Mouse (Mus musculus) cortical plate, adult 2 months (tissue): ENCODE results near the gene Sez6. TPM values are rescaled to one million over a fixed set of nuclear protein-coding genes. Genes with fewer than 3 reads are reported as not detected.

ENCODE experiments used
- H3K27ac ChIP-seq: fragments of 200-500 bp; 2 replicates; pipeline ENCODE4 v1.5.1; 2012; ENCODE audit warnings: low read length, control low read depth, inconsistent platforms; ENCODE audit not compliant: insufficient read depth
- H3K4me1 ChIP-seq: fragments of 200-500 bp; 2 replicates; pipeline ENCODE4 v1.6.1; 2011; ENCODE audit warnings: low read length; ENCODE audit not compliant: control insufficient read depth, insufficient read depth
- H3K4me3 ChIP-seq: fragments of 200-500 bp; 2 replicates; pipeline ENCODE4 v1.5.1; 2011; ENCODE audit warnings: mild to moderate bottlenecking, low read length, control low read depth; ENCODE audit not compliant: insufficient read depth
- CTCF ChIP-seq: fragments of 200-500 bp; IDR thresholded peaks from 2 replicates; pipeline ENCODE4 v1.5.1; 2011; ENCODE audit warnings: mild to moderate bottlenecking, control low read depth, low read length; ENCODE audit not compliant: insufficient read depth; ENCODE audit errors: extremely low read depth
- POLR2A ChIP-seq: fragments of 200-500 bp; IDR thresholded peaks from 2 replicates; pipeline ENCODE4 v1.6.1; 2011; ENCODE audit warnings: mild to moderate bottlenecking, low read length, control low read depth; ENCODE audit not compliant: insufficient read depth; ENCODE audit errors: extremely low read depth
- polyA plus RNA-seq: library from polyadenylated mRNA; depleted of rRNA; stranded (reverse); fragments of >200 nt; gene quantifications from 2 replicates; pipeline ENCODE4 v1.2.3, GENCODE M21; 2012

Gene Sez6
- polyA plus RNA-seq, 1 experiment: 109 TPM

- H3K4me1 ChIP-seq: peaks cover 5% of the 10 kb centered on the region
Observed at GRCm38 (mm10) chr11:77903761-77904160, 26.8 kb upstream of the Sez6 start.

DNA sequence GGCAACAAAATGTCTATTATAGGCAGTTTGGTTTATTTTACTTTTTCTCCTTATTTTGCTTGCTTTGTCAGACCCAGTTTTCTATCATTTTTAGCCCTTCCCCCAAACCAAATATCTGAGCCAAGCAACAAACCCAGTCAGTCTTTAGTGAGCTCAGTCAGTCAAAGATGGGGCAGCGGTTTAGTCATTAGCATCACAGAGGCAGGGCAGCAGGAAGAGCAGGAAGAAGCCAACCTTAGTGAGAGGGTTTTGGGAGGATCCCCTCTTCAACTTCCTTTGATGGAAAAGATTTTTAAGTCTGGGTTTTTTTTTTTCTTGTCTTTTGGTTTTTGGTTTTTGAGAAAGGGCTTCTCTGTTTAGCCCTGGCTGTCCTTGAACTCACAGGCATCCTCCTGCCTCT is 25.9 kb upstream of the Sez6 start:
- peaks cover 5% of the 10 kb centered on the region for H3K4me1 ChIP-seq
- no peak for TF ChIP-seq CTCF
- no peak for TF ChIP-seq POLR2A
- no peak overlapping the region for H3K4me3 ChIP-seq
- H3K27ac ChIP-seq: no peak overlapping the region

More at GRCm38 (mm10) chr11:77903761-77904160, 26.8 kb upstream of the Sez6 start:
- no peak overlapping the region for H3K27ac ChIP-seq
- TF ChIP-seq POLR2A: no peak
- TF ChIP-seq CTCF: no peak
- H3K4me3 ChIP-seq: no peak overlapping the region

DNA sequence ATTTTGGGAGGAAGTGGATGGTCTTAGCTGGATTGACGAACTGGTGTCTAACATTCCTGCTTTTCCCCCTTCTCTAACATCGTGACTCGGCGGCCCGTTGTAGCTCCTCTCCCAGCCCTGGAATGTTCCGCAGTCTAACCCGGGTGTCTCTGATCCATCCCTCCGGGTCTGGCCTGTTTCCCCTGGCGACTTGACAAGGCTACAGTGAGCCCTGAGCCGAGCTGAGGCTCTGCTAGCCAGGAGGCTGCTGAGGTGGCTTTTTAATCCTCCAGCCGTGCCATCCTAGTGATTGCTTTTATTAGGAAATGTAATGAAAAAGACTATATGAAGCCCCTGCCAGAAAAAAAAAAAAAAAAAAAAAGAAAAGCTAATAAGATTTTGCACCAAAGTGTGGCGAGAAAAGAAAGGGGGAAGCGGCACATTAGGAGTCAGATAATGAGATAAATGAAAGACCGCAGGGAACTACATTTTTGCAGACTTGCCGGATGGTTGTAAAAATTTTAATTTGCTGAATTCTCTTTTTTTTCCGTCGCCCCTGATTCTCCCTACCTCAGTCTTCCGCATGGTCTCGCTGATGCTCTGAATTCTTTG is 24.4 kb upstream of the Sez6 start:
- H3K4me1 ChIP-seq: peaks cover 5% of the 10 kb centered on the region
- H3K4me3 ChIP-seq: no peak overlapping the region
- no peak for TF ChIP-seq CTCF
- H3K27ac ChIP-seq: no peak overlapping the region

DNA sequence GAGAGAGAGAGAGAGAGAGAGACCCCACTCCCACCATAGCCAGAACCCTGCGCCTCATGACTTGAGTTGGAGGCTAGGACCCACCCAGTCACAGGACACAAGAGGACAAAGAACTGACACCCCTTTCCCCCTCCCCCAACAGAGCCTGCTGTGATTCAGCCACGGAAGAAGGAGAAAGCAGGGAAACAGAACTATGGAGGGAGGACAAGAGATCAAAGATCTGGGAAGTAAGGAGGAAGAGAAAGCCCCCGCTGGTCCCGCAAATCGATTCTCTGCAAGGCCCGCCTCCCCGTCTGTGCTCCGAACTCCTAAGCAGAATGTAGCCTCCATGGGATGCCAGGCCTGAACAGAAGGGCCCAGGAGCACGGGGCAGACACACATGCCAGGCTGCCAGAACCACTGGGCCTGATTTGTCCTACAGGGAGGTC is 23.8 kb upstream of the Sez6 start:
- Histone ChIP-seq H3K4me3 (no peak overlapping the region), H3K27ac (no peak overlapping the region), H3K4me1 (peaks cover 3% of the 10 kb centered on the region; the same call in 1 of the 2 replicates)
- TF ChIP-seq POLR2A (no peak), CTCF (no peak)

GRCm38 (mm10) chr11:77908468-77908867 is 22.1 kb upstream of the Sez6 start:
- no peak overlapping the region for H3K4me3 ChIP-seq
- TF ChIP-seq POLR2A (no peak), CTCF (no peak)
- H3K4me1 ChIP-seq: no peaks in the 10 kb centered on the region
- no peak overlapping the region for H3K27ac ChIP-seq

DNA sequence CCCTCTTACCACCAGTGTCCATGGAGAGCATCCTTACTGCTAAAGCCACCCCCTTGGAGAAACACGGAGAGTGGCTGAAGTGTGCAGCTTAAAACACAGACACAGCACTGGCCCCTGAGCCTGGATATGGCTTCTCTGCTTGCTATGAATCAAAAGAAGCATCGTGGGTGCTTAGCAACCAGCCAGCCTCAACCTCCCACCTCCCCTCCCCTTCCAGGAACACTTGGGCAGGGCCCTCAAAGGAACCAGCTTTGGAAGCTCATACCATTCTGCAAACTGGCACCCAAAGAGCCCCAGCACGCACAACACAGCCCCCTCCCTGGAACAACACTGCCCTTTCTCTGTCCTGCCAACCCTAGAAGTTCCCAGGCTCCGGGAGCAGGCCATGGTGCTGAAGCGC is 21.2 kb upstream of the Sez6 start:
- Histone ChIP-seq H3K4me3 (no peak overlapping the region), H3K4me1 (no peaks in the 10 kb centered on the region), H3K27ac (no peak overlapping the region)
- TF ChIP-seq CTCF (no peak), POLR2A (no peak)

DNA sequence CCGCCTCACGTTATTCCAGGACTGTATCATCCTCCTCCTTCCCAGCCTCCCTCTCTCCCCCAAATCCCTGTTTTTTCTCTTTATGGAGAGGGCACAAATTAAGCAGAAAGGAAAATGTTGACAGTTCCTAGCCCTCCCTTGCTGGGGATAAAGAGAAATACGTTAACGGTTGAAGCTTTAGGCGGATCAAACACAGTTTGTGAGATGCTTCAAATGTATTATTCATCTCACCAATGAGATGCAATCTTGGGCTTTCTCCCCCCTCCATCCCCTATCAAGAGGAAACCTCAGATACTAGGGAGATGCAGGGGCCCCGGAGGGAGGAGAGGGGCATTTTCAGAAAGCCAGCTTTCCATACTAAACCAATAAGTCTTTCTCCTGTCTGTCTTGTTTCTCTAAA is 20.8 kb upstream of the Sez6 start:
- H3K4me1 ChIP-seq: no peaks in the 10 kb centered on the region
- H3K27ac ChIP-seq: no peak overlapping the region
- H3K4me3 ChIP-seq: no peak overlapping the region
- no peak for TF ChIP-seq CTCF
- no peak for TF ChIP-seq POLR2A

DNA sequence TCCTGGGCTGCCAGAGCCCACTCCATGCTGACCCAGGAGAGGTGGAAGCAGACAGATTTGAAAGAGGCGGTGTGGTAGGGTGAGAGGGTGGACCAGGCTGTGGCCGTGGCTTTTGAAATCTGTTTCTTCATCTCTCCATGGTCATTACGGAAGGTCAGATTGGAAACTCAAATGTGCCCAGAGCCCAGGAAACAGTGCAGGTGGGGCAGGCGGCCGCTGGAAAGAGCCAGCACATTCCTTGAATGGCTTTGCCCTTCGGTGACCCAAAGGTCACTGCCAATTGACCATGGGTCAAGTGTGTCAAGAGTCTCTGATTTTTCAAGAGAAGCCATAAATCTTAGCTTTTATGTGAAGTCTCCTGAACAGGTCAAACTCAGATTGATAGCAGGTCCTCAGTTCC is 17.1 kb upstream of the Sez6 start:
- TF ChIP-seq CTCF (no peak), POLR2A (no peak)
- H3K4me1 ChIP-seq: no peaks in the 10 kb centered on the region
- no peak overlapping the region for H3K27ac ChIP-seq
- H3K4me3 ChIP-seq: no peak overlapping the region

GRCm38 (mm10) chr11:77914598-77915260 is 15.9 kb upstream of the Sez6 start:
- H3K4me3 ChIP-seq: no peak overlapping the region
- no peaks in the 10 kb centered on the region for H3K4me1 ChIP-seq
- H3K27ac ChIP-seq: no peak overlapping the region
- TF ChIP-seq CTCF (no peak), POLR2A (no peak)

- Histone ChIP-seq H3K4me3 (no peak overlapping the region), H3K4me1 (no peaks in the 10 kb centered on the region)
- TF ChIP-seq POLR2A: no peak
- TF ChIP-seq CTCF: no peak
Observed at GRCm38 (mm10) chr11:77916741-77917140, 13.9 kb upstream of the Sez6 start.

More at GRCm38 (mm10) chr11:77916741-77917140, 13.9 kb upstream of the Sez6 start:
- no peak overlapping the region for H3K27ac ChIP-seq
